Mouse (Mus musculus) ZHBTc4 (cell line): ENCODE measurements around the gene Rps16.
A peak's percentile ranks its signal among the peaks of the same experiment; 100 is the strongest.
"Not testable (repeated sequence)": the region's sequence is repeated elsewhere in the genome, so short reads cannot be mapped to it uniquely, and the experiment has no call there.

Experiments used
- DNase-seq: peaks from one replicate; pipeline ENCODE4 v3.0.0-alpha.2; 2011; ENCODE audit warnings: low read depth, low spot score

Gene Rps16

GRCm38 (mm10) chr7:28373891-28374495, 23.5 kb downstream of the Rps16 start:
- DNase-seq = no peak

- no peak for DNase-seq
These were observed 24.2 kb downstream of the Rps16 start for GRCm38 (mm10) chr7:28374647-28375046.

- peak; percentile 93 for DNase-seq
These were observed 24.9 kb downstream of the Rps16 start for GRCm38 (mm10) chr7:28375176-28375921.

DNA sequence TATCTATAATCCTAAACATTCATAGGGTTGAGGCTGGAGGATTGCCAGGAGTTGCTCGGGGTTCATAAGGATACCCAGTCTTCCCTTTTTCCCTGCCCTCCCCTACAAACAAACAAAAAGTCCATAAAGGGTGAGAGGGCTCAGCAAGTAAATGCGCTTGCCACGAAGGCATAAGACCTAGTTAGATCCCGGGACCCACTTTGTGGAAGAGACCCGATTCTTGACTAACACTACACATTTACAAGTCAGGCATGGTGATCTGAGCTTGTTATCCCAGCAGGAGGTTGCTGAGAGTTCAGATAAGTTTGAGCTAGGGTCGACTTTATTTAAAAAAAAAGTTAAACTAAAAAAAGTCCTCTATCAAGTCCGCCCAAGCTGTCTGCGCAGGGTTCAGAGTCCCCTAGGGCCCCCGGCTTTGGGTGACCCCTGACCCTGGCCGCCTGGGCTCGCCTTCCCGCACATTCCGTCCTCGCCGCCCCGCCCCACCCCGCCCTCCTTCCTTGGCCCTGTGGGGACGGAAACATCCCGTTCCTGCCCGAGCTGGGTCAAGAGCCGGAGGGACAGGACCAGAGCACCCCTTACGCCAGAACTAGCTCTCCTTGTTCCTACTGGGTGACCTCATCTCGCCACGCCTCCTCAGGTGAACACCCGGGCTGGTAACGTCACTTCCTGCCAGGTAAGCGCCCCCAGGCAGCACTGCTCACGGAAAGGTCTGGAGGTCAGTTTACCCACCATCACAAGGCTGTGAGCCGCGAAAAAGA, 25.7 kb downstream of the Rps16 start:
- DNase-seq = peak; percentile 56

DNA sequence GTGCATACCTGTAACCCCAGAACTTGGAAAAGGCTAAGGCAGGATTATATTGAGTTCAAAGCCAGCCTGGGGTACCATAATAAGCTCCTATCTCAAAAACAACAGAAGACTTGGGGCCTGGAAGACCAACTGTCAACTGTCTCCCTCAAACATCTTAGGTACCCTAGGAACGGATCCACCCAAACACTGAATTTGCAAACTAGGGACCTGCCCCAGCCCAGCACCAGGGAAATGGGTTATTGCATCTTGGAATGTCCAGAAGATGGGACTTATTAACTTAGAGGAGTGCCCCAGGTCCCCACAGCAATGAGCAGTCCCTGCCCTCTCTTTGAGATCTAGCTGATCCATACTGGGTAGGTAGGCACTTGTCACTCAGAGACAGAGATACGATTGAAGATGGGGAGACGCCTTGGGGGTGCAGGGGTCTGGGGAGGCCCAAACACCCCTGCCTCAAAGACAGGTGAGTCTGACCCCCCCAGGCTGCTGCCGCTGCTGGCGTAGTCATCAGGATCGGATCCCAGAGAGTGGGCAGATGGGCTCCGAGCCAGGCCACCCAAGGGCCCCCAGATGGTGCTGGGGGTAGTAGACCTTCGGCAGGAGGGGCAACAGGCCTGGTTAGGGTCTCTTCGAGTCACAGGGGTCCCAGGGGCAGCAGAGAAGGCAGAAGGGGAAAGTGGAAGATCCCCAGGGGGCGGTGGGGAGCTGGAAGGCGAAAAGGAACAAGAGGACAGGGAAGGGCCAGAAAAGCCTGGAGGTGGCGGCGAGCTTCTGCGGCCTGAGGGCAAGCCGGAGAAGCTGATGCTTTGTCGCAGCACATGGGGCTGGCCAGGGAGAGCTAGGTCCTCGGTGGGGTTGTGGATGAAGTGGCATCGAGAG, 27.0 kb downstream of the Rps16 start:
- DNase-seq = no peak

DNA sequence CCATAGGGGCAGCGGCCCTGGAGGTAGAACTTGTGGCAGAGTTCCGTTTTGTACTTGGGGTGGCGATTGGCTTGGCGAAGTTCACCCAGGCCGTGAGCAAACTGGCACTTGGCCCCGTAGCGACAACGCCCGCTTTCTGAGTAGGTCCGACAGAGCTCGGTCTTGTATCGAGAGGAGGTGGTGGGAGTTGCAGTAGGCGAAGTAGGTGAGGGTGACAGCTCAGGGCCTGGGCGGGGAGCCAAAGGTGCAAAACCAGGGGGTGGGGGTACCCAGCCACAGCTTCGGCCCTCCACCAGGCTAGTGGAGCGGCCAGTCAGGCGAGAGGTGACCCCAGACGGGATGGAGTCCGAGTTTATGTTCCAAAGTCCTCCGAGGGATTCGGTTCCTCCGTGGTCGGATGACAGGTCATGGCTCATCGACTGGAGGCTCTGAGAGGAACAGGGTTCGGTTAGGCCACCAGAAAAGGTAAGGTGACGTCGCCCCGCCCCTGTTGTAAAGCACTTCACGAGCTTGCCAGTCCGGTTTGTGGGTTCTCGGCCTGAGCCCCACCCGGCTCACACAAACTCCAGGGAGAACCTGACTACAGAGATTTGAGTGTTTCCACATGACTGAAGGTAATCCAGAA, 27.7 kb downstream of the Rps16 start:
- DNase-seq = no peak

- DNase-seq = peak; percentile 97
These were observed 28.6 kb downstream of the Rps16 start for GRCm38 (mm10) chr7:28378769-28379651.

DNA sequence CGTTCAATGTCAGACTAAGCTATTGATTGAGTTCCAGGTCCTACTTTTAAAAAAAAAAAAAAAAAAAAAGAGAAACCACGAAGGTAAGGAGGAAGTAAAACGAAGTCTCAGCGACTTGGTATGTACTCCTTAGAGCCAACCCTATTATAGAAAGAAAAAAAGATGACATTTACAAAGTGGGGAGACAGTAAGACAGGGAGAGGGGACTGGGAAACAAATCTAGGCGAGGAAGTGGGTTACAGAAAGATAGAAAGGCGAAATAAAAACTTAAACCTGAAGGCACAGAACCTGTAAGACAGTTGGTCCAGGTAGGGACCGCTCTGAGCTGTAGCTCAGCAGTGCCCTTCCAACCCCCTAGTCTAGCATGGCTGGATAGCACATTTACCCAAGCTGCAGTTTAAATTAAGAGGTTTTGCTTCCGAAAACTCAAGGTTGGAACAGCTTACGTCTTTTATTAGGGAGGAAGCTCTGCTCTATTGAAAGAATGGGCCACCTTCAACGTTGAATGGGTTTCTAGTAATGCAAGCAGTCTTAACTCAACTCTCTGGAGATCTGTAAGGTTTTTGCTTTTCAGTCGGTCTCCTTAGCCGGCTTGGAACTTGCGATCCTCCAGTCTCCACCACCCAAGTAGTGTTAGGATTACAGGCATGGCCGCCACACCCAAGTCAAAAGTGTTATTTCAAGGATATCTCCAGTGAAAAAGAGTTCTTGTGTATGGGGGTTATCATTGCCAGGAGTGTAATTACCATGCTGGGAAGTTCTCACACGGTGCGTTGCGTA, 30.0 kb downstream of the Rps16 start, which contains the start of gene Zfp36:
TSS of gene Zfp36 (minus strand) at position 17 of the 780 bp plus-strand sequence.
- no peak for DNase-seq

- peak; percentile 85 for DNase-seq
These were observed 30.8 kb downstream of the Rps16 start for GRCm38 (mm10) chr7:28381017-28381790.

- DNase-seq = peak; percentile 69
These were observed 31.5 kb downstream of the Rps16 start for GRCm38 (mm10) chr7:28381938-28382337.

GRCm38 (mm10) chr7:28382347-28382951, 32.0 kb downstream of the Rps16 start:
- DNase-seq = no peak

GRCm38 (mm10) chr7:28382981-28383396, 32.5 kb downstream of the Rps16 start:
- DNase-seq = no peak

DNA sequence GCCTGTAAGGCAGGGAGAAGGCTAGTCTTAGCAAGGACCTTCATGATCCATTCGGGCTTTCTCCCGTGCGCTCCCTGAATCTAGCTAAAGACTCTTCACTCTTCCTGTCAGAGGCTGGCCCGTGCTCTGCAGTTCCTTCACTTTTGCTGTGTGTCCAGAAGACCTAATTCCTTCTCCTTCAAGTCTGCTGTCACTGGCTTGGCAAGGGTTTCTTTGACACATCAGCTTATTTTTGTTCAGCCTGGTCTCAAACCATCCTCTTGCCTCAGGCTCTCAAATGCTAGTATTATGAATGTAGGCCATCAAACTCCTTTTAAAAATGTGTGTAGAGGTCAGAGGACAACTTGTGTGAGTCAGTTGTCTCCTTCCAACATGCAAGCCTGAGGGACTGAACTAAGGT, 33.2 kb downstream of the Rps16 start:
- DNase-seq = no peak

- DNase-seq = no peak
These were observed 33.7 kb downstream of the Rps16 start for GRCm38 (mm10) chr7:28384162-28384561.

GRCm38 (mm10) chr7:28385196-28385595, 34.7 kb downstream of the Rps16 start:
- no peak for DNase-seq

DNA sequence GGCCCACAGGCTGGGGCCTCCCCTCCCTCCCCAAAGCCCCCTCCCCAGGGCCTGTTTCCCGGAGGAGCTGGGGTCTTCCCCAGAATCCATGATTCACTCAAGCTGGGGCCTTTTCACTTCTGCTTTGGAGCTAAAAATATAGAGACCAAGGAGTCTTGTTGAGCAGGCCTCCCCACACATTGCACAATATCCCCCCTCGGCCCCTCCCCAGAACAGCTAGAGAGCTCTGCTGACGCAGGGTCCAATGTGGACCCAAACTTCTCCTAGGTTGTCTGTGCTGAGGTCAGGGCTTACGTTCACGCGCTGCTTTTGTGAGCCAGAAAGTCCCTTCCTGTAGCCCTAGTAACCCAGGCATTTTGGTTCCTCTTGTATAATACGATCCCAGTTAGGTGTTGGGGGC, 35.6 kb downstream of the Rps16 start:
- DNase-seq = no peak

DNA sequence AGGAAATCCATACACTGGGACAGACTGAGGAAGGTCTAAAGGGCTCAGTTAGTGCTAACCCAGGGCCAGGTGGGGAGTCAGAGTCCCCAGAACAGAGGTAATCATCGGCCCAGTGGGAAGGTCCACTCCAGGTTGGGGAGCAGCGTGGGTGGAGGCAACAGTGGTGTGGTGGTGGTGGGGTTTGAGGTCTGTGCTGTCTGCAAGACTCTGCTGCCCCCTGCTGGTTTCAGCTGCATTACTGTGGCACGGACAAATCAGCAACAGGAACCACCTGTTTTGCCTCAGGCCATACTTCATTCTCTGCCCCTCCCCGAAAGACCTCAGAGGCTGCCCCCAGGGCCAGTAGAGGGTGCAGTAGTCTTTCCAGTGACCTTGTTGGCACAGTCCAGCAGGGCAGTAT, 36.0 kb downstream of the Rps16 start:
- DNase-seq = peak; percentile 94

- DNase-seq = not testable (repeated sequence)
These were observed 36.4 kb downstream of the Rps16 start for GRCm38 (mm10) chr7:28386877-28387276.
